Mouse (Mus musculus): ENCODE measurements around the gene Vwa3a. TPM values are rescaled to one million over a fixed set of nuclear protein-coding genes. Genes with fewer than 3 reads are reported as not detected.

Vwa3a gene
- polyA plus RNA-seq, 1 experiment from 2014 or later = 2.1 TPM

DNA sequence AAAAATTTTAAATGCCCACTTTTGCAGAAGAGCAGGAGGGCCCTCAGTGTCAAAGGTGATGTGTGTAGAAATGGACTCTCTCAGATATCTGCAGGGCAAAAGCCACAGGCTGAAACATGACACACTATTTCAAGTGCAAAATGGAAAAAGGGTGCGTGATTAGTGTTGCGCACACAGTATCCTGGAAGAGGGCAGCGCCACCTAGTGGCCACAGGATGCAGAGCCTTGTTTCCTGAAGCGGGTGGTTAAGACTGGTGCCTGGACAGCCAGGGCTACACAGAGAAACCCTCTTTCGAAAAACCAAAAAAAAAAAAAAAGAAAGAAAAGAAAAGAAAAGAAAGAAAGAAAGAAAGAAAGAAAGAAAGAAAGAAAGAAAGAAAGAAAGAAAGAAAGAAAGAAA is 15.6 kb downstream of the Vwa3a start:
- Histone ChIP-seq H3K27me3 (ENCODE audit: control insufficient read depth, insufficient read depth, low read depth, low read length) (no peaks in the 10 kb centered on the region), H3K27ac (ENCODE audit: low read length) (no peak overlapping the region), H3K9me3 (replicated peaks; ENCODE audit: control insufficient read depth, low read length, poor library complexity, severe bottlenecking) (no peaks in the 10 kb centered on the region), H3K36me3 (ENCODE audit: control insufficient read depth, insufficient read depth, low read length) (no peaks in the 10 kb centered on the region), H3K9ac (ENCODE audit: low read depth, low read length) (no peak overlapping the region), H3K4me1 (ENCODE audit: control insufficient read depth, insufficient read depth, low read length) (no peaks in the 10 kb centered on the region), H3K4me3 (ENCODE audit: low read depth, low read length) (no peak overlapping the region), H3K4me2 (ENCODE audit: low read length) (no peak overlapping the region)
- WGBS = 0% methylated on average over 4 of the region's 5 CpGs
- peak; percentile 91 for ATAC-seq

DNA sequence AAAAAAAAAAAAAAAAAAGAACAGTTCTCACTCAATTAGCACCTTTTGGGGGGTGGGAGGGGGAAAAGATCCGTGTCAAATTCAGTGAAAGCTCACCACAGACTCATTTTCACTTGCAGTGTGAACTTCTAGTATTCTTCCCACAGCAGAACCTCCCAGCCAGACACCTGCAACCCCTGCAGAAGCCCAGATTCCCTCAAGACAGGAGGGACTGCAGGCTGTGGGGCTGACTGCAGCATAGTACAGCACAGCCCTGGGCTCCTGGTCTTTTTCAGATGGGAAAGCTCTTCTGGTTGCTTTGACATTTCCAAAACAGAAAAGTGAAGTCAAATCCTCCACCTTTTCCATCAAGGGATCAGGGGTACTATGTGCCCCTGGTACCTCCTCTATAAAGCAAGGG is 28.3 kb downstream of the Vwa3a start:
- ATAC-seq = no peak
- no peak overlapping the region for H3K27ac ChIP-seq (ENCODE audit: low read length)

DNA sequence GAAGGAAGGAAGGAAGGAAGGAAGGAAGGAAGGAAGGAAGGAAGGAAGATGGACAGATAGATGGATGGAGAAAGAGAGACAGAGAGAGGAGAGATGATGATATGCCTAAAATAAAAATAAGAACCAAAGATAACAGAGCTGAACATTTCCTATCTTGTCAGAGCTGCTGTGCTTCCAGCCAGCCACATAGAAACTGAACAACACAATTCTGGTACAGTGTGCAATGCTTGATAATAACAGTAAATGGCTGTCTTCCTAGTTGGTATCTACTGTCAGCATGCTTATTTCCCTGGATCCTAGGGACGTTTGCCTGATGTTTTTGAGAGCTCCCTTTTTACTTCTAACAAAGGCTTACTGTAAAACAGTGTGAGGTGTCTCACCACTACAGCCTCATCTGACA is 32.3 kb downstream of the Vwa3a start:
- no peak overlapping the region for H3K27ac ChIP-seq (ENCODE audit: low read length)
- H3K4me2 ChIP-seq (ENCODE audit: low read length) = no peak overlapping the region
- no peak overlapping the region for H3K4me3 ChIP-seq (ENCODE audit: low read depth, low read length)
- ATAC-seq = no peak
- H3K27me3 ChIP-seq (ENCODE audit: control insufficient read depth, insufficient read depth, low read depth, low read length) = no peaks in the 10 kb centered on the region
- H3K9me3 ChIP-seq (replicated peaks; ENCODE audit: control insufficient read depth, low read length, poor library complexity, severe bottlenecking) = no peaks in the 10 kb centered on the region
- no peak overlapping the region for H3K9ac ChIP-seq (ENCODE audit: low read depth, low read length)
- H3K4me1 ChIP-seq (ENCODE audit: control insufficient read depth, insufficient read depth, low read length) = no peaks in the 10 kb centered on the region
- H3K36me3 ChIP-seq (ENCODE audit: control insufficient read depth, insufficient read depth, low read length) = no peaks in the 10 kb centered on the region
- WGBS = 48% methylated on average over 1 of the region's 1 CpGs

More for the DNA sequence above, 28.3 kb downstream of the Vwa3a start:
- Histone ChIP-seq H3K9me3 (replicated peaks; ENCODE audit: control insufficient read depth, low read length, poor library complexity, severe bottlenecking) (no peaks in the 10 kb centered on the region), H3K4me1 (ENCODE audit: control insufficient read depth, insufficient read depth, low read length) (no peaks in the 10 kb centered on the region), H3K27me3 (ENCODE audit: control insufficient read depth, insufficient read depth, low read depth, low read length) (no peaks in the 10 kb centered on the region), H3K4me2 (ENCODE audit: low read length) (no peak overlapping the region), H3K4me3 (ENCODE audit: low read depth, low read length) (no peak overlapping the region), H3K36me3 (ENCODE audit: control insufficient read depth, insufficient read depth, low read length) (no peaks in the 10 kb centered on the region), H3K9ac (ENCODE audit: low read depth, low read length) (no peak overlapping the region)
- WGBS = 0% methylated on average over 1 of the region's 1 CpGs

DNA sequence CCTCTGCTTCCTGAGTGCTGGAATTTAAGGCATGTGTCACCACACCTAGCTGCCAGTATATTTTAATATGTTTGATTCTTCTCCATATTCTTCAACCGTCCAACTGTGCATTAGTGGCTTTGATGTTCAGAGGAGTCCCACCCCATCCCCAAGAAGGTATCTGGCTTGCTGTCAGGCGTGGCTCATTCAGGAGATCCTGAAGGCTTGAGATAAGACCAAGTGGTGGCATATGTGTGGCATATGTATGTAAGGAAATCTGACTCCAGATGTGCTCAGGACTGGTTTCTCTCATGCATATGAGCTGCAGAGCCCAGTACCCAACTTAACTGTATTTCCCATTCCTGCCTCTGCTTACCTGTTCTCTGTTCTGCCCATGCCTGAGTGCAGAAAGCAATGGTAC is 38.9 kb downstream of the Vwa3a start:
- Histone ChIP-seq H3K9me3 (replicated peaks; ENCODE audit: control insufficient read depth, low read length, poor library complexity, severe bottlenecking) (no peaks in the 10 kb centered on the region), H3K27ac (ENCODE audit: low read length) (no peak overlapping the region), H3K9ac (ENCODE audit: low read depth, low read length) (no peak overlapping the region), H3K4me2 (ENCODE audit: low read length) (no peak overlapping the region), H3K27me3 (ENCODE audit: control insufficient read depth, insufficient read depth, low read depth, low read length) (no peaks in the 10 kb centered on the region), H3K36me3 (ENCODE audit: control insufficient read depth, insufficient read depth, low read length) (no peaks in the 10 kb centered on the region), H3K4me1 (ENCODE audit: control insufficient read depth, insufficient read depth, low read length) (no peaks in the 10 kb centered on the region), H3K4me3 (ENCODE audit: low read depth, low read length) (no peak overlapping the region)
- 81% methylated on average over 2 of the region's 2 CpGs for WGBS
- ATAC-seq = no peak

DNA sequence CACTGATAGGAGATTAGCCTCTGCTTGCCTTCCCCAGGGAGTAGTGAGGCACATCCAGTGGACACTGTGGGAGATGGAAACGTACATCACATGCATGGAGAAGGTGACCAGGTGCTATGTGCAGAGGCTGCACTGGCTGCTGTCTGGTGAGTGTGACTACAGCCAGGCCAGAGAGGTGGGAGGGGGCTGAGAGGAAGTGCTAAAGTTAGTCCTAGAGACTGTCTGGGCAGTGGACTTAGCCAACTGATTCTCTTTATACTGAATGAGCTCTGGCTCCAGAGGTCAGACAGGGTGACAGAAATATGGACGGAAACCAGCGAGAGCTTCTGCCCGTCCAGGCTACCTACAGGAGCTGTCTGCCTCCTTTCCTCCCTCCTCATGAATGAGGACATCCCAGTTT is 56.4 kb downstream of the Vwa3a start:
- no peaks in the 10 kb centered on the region for H3K4me1 ChIP-seq (ENCODE audit: control insufficient read depth, insufficient read depth, low read length)
- H3K4me3 ChIP-seq (ENCODE audit: low read depth, low read length) = no peak overlapping the region
- no peaks in the 10 kb centered on the region for H3K27me3 ChIP-seq (ENCODE audit: control insufficient read depth, insufficient read depth, low read depth, low read length)
- no peaks in the 10 kb centered on the region for H3K36me3 ChIP-seq (ENCODE audit: control insufficient read depth, insufficient read depth, low read length)
- no peak overlapping the region for H3K4me2 ChIP-seq (ENCODE audit: low read length)
- no peak overlapping the region for H3K9ac ChIP-seq (ENCODE audit: low read depth, low read length)
- H3K27ac ChIP-seq (ENCODE audit: low read length) = no peak overlapping the region
- no peak for ATAC-seq
- no peaks in the 10 kb centered on the region for H3K9me3 ChIP-seq (replicated peaks; ENCODE audit: control insufficient read depth, low read length, poor library complexity, severe bottlenecking)
- WGBS = 84% methylated on average over 4 of the region's 4 CpGs

DNA sequence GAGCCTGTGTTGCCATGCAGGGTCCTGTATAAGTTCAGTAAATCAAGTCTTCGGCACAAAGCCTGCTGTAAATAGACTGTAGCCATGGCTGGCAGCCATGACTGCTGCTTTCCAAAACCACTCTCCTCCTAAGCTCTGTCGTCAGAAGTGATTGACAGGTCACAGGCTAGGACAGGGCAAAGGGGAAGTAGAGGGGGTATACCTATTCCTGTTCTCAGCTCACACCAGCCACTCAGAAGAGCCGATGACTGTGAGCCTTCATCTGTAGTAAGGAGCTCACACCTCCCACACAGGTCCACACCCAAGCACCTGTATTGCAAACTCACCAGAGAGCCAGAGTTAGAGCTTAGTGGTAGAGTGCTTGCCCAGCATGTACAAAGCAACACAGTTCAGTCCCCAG is 57.3 kb downstream of the Vwa3a start:
- no peaks in the 10 kb centered on the region for H3K4me1 ChIP-seq (ENCODE audit: control insufficient read depth, insufficient read depth, low read length)
- H3K4me3 ChIP-seq (ENCODE audit: low read depth, low read length) = no peak overlapping the region
- no peak overlapping the region for H3K27ac ChIP-seq (ENCODE audit: low read length)
- no peaks in the 10 kb centered on the region for H3K9me3 ChIP-seq (replicated peaks; ENCODE audit: control insufficient read depth, low read length, poor library complexity, severe bottlenecking)
- no peaks in the 10 kb centered on the region for H3K36me3 ChIP-seq (ENCODE audit: control insufficient read depth, insufficient read depth, low read length)
- no peak overlapping the region for H3K9ac ChIP-seq (ENCODE audit: low read depth, low read length)
- H3K27me3 ChIP-seq (ENCODE audit: control insufficient read depth, insufficient read depth, low read depth, low read length) = no peaks in the 10 kb centered on the region
- no peak overlapping the region for H3K4me2 ChIP-seq (ENCODE audit: low read length)
- no peak for ATAC-seq
- WGBS = 78% methylated on average over 3 of the region's 3 CpGs

DNA sequence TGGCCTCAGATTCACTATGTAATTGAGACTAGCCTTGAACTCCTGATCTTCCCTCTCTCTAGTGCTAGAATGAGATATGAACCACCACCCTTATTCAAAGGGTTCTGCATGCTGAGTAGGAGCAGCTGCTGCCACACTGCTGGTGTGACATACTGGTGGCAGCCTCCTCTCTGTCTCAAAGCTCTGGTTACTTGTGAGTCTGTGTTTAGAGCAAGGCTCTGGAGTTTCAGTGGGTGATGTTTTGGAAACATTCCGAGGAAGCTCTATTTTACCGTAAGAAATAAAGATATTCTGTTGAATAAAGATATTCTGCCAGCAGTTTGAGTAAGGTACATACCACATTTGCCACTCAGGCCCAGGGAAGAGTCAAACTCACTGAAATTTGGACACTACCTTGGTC is 64.2 kb downstream of the Vwa3a start:
- no peak for ATAC-seq
- Histone ChIP-seq H3K27ac (ENCODE audit: low read length) (no peak overlapping the region), H3K36me3 (ENCODE audit: control insufficient read depth, insufficient read depth, low read length) (no peaks in the 10 kb centered on the region), H3K4me1 (ENCODE audit: control insufficient read depth, insufficient read depth, low read length) (no peaks in the 10 kb centered on the region), H3K4me3 (ENCODE audit: low read depth, low read length) (no peak overlapping the region), H3K9ac (ENCODE audit: low read depth, low read length) (no peak overlapping the region), H3K9me3 (replicated peaks; ENCODE audit: control insufficient read depth, low read length, poor library complexity, severe bottlenecking) (no peaks in the 10 kb centered on the region), H3K27me3 (ENCODE audit: control insufficient read depth, insufficient read depth, low read depth, low read length) (no peaks in the 10 kb centered on the region), H3K4me2 (ENCODE audit: low read length) (no peak overlapping the region)
- WGBS = 87% methylated on average over 2 of the region's 2 CpGs

DNA sequence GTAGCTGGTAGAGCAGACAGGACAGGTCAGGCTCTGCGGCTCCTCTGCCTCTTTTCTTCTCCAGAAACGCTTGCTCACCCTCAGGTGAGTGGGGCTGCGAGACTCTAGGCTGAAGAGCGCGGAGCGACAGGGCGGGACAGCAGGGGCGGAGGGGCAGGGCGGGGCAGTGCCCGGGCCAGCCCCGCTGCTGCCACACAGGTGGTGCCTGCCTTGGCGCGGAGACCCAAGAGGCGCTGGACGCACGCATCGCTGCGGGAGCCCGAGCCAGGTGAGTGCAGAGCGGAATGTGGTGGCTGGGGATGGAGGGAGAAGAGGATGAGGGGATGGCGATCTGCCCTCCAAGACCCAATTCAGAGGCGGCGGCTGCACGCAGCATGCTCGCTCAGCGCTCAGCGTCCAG is 70.6 kb downstream of the Vwa3a start:
- H3K9ac ChIP-seq (ENCODE audit: low read depth, low read length) = peak overlapping the region; percentile 62

DNA sequence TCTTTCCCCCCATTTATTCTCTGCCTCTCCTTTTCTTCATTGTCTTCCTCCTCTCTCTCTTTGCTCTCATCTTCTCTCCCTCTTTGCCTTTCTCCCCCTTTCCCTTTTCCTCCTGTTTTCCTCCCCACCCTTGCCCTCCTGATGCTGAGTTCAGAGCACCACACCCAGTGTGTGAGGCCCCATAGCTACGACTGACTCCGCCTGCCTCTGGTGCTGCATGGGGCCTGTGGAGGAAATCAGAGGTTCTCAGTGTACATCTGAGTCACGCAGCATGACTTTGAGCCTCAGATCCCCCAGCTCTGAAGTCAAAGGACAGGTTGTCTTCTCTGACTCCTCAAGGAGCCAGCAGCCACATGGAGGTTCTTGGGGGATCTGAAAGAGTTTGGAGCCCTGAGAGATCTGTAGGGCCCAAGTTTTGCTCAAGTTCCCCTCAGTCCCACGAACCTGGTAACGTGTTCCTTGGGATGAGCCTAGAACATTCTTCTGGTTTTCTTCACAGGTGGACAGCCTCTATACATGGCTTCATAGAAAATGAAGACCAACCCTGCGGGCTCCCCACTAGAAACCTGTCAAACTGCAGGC is 72.8 kb downstream of the Vwa3a start, which contains the start of gene Gm5737:
Gene Gm5737, plus strand, starts transcription at position 532 of the 582 bp plus-strand sequence.
- no peaks in the 10 kb centered on the region for H3K36me3 ChIP-seq (ENCODE audit: control insufficient read depth, insufficient read depth, low read length)
- 0 out of 2 replicates have a peak, but pooled peaks cover 3% of the 10 kb centered on the region for H3K4me1 ChIP-seq (ENCODE audit: control insufficient read depth, insufficient read depth, low read length)
- ATAC-seq = no peak
- no peak within 1 kb of the TSS for H3K27ac ChIP-seq (ENCODE audit: low read length)
- no peaks in the 10 kb centered on the region for H3K9me3 ChIP-seq (replicated peaks; ENCODE audit: control insufficient read depth, low read length, poor library complexity, severe bottlenecking)
- WGBS = 85% methylated on average over 6 of the region's 6 CpGs
- no peaks in the 10 kb centered on the region for H3K27me3 ChIP-seq (ENCODE audit: control insufficient read depth, insufficient read depth, low read depth, low read length)
- no peak within 1 kb of the TSS for H3K4me2 ChIP-seq (ENCODE audit: low read length)
- H3K9ac ChIP-seq (ENCODE audit: low read depth, low read length) = no peak within 1 kb of the TSS
- no peak within 1 kb of the TSS for H3K4me3 ChIP-seq (ENCODE audit: low read depth, low read length)

More for the DNA sequence above, 70.6 kb downstream of the Vwa3a start:
- H3K4me1 ChIP-seq (ENCODE audit: control insufficient read depth, insufficient read depth, low read length) = 0 out of 2 replicates have a peak, but pooled peaks cover 3% of the 10 kb centered on the region
- no peaks in the 10 kb centered on the region for H3K27me3 ChIP-seq (ENCODE audit: control insufficient read depth, insufficient read depth, low read depth, low read length)
- H3K4me2 ChIP-seq (ENCODE audit: low read length) = peak overlapping the region; percentile 76
- 3% methylated on average over 27 of the region's 27 CpGs for WGBS
- no peak for ATAC-seq
- H3K27ac ChIP-seq (ENCODE audit: low read length) = no peak overlapping the region
- H3K4me3 ChIP-seq (ENCODE audit: low read depth, low read length) = peak overlapping the region; percentile 39
- no peaks in the 10 kb centered on the region for H3K36me3 ChIP-seq (ENCODE audit: control insufficient read depth, insufficient read depth, low read length)
- H3K9me3 ChIP-seq (replicated peaks; ENCODE audit: control insufficient read depth, low read length, poor library complexity, severe bottlenecking) = no peaks in the 10 kb centered on the region
